Mouse (Mus musculus): ENCODE measurements around the gene Dock10.

DNA sequence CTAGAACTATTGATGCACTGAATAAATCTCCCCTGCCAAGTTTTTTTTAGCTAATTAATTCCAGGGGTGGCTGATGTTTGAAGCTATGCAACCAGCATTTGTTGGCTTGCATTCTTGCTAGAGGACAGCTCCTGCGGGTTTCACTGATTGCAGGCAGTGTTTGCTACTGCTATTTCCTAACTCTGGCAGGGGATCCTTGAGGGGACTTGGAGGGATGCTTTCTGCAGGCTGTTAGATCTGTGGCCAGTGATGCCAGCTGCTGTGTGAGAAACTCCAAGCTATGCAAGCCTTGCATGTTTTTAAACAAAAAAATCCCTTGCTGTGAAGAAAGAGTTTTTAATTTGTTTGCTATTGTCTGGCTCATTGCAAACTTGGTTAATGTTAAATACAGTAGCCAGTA lies 238.4 kb downstream of the Dock10 start:
- no peak for TF ChIP-seq FLI1 (IDR thresholded peaks at IDR 0.05; ENCODE audit: low read length)
- no peak for TF ChIP-seq GATA1 (IDR thresholded peaks at IDR 0.05; ENCODE audit: borderline replicate concordance, low read length)
